Mouse (Mus musculus): ENCODE measurements around the gene Gphn. TPM values are rescaled to one million over a fixed set of nuclear protein-coding genes. Genes with fewer than 3 reads are reported as not detected.

Gphn gene
- total and polyA plus RNA-seq, 3 experiments = 13.9 to 22.4 (median 18.2) TPM

DNA sequence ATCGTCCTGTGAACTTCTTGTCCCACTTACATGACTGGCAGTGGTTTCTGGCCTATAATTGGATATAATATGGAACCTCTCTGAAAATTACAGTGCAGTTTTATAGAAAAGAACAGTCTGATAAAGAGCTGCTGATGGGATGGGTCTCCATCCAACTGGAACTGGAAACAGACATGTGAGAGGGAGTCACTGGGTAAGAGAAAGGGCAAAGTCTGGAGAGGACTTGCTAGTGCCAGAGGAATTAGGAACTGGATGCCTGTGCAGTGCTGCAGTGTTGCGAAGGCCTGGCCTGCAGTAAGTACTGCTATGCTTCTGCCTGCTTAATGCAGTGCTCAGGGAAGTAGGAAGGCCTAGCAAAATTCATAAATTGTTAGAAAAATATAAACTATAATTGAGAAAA lies 467.1 kb downstream of the Gphn start:
- no peak for DNase-seq (ENCODE audit: extremely low read depth)
- Histone ChIP-seq H3K9me3 (replicated peaks; ENCODE audit: low read length) (no peaks in the 10 kb centered on the region), H3K4me1 (ENCODE audit: control insufficient read depth in 1 of 2, insufficient read depth in 2 of 2) (no peaks in the 10 kb centered on the region), H3K9ac (ENCODE audit: insufficient read depth, low read depth) (no peak overlapping the region), H3K27ac (ENCODE audit: insufficient read depth, low read depth) (no peak overlapping the region), H3K79me2 (replicated peaks; ENCODE audit: control insufficient read depth, extremely low read depth, insufficient read depth, poor library complexity, severe bottlenecking) (no peaks in the 10 kb centered on the region), H3K4me2 (ENCODE audit: insufficient read depth, low read depth, poor library complexity, severe bottlenecking) (no peak overlapping the region), H3K36me3 (replicated peaks in 1 of 2; ENCODE audit: control insufficient read depth in 1 of 2, insufficient read depth in 1 of 2, low read length in 1 of 2) (no peaks in the 10 kb centered on the region), H3K27me3 (replicated peaks) (no peaks in the 10 kb centered on the region), H3K4me3 (replicated peaks in 1 of 3; ENCODE audit: low read depth in 2 of 3, low read length in 2 of 3, poor library complexity in 1 of 3) (no peak overlapping the region)
- in situ Hi-C loops (cut with MboI; ENCODE audit: low pct_ligation_motif_present, low pct_unique_long_range_greater_than_20kb, low sequenced_read_pairs) (no loop called here), dilution Hi-C loops (cut with MboI; ENCODE audit: extremely low pct_ligation_motif_present, extremely low pct_unique_long_range_greater_than_20kb, low sequenced_read_pairs) (no loop called here)
- TF ChIP-seq CHD1 (IDR thresholded peaks at IDR 0.05; ENCODE audit: low read depth, low read length) (no peak), JUND (conservative IDR thresholded peaks at IDR 0.05; ENCODE audit: low read depth, low read length) (no peak), GABPA (IDR thresholded peaks at IDR 0.05; ENCODE audit: insufficient replicate concordance, low read depth, low read length) (no peak), ZKSCAN1 (IDR thresholded peaks at IDR 0.05; ENCODE audit: borderline replicate concordance, low read depth, low read length) (no peak), TCF12 (IDR thresholded peaks at IDR 0.05; ENCODE audit: low read depth, low read length) (no peak), NRF1 (IDR thresholded peaks at IDR 0.05; ENCODE audit: low read depth, low read length) (no peak), HCFC1 (IDR thresholded peaks at IDR 0.05; ENCODE audit: low read depth, low read length) (no peak), KAT2A (IDR thresholded peaks at IDR 0.05; ENCODE audit: insufficient replicate concordance, low read length) (no peak), PAX5 (IDR thresholded peaks at IDR 0.05; ENCODE audit: low read length) (no peak), MYC (IDR thresholded peaks at IDR 0.05; ENCODE audit: low read depth, low read length) (no peak)

DNA sequence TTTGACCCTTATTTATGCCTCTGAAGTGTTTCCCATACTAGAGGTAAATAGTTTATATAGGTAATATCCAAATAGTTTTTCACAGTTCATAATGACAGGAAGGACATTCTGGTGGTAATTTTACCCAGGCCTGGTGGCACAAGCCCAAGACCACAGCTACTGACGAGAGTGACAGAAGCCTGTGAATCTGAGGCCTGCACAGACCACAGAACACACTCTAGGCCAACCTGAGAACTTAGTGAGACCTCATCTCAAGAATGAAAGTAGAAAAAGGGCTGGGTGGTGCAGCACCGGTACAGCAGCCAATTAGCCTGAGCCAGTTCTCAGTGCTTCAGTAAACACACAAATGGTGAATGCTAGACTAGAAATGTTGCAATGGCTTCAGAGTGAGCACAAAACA lies 491.6 kb downstream of the Gphn start:
- in situ Hi-C loops (cut with MboI; ENCODE audit: low pct_ligation_motif_present, low pct_unique_long_range_greater_than_20kb, low sequenced_read_pairs) (no loop called here), dilution Hi-C loops (cut with MboI; ENCODE audit: extremely low pct_ligation_motif_present, extremely low pct_unique_long_range_greater_than_20kb, low sequenced_read_pairs) (no loop called here)
- Histone ChIP-seq H3K27me3 (replicated peaks) (no peaks in the 10 kb centered on the region), H3K27ac (ENCODE audit: insufficient read depth, low read depth) (no peak overlapping the region), H3K4me1 (ENCODE audit: control insufficient read depth in 1 of 2, insufficient read depth in 2 of 2) (0 out of 4 replicates have a peak, but pooled peaks cover 0 to 3% of the 10 kb centered on the region in 2 experiments), H3K9me3 (replicated peaks; ENCODE audit: low read length) (no peaks in the 10 kb centered on the region), H3K79me2 (replicated peaks; ENCODE audit: control insufficient read depth, extremely low read depth, insufficient read depth, poor library complexity, severe bottlenecking) (no peaks in the 10 kb centered on the region), H3K4me3 (replicated peaks in 1 of 3; ENCODE audit: low read depth in 2 of 3, low read length in 2 of 3, poor library complexity in 1 of 3) (no peak overlapping the region), H3K36me3 (replicated peaks in 1 of 2; ENCODE audit: control insufficient read depth in 1 of 2, insufficient read depth in 1 of 2, low read length in 1 of 2) (no peaks in the 10 kb centered on the region), H3K4me2 (ENCODE audit: insufficient read depth, low read depth, poor library complexity, severe bottlenecking) (no peak overlapping the region), H3K9ac (ENCODE audit: insufficient read depth, low read depth) (no peak overlapping the region)
- no peak for DNase-seq (ENCODE audit: extremely low read depth)
- no peak for TF ChIP-seq MAZ (IDR thresholded peaks at IDR 0.05; ENCODE audit: low read depth, low read length)
- TF ChIP-seq ZMIZ1 (IDR thresholded peaks at IDR 0.05; ENCODE audit: low read depth, low read length) = no peak
- no peak for TF ChIP-seq JUND (conservative IDR thresholded peaks at IDR 0.05; ENCODE audit: low read depth, low read length)
- no peak for TF ChIP-seq ZC3H11A (IDR thresholded peaks at IDR 0.05; ENCODE audit: low read depth, low read length)
- TF ChIP-seq SIN3A (IDR thresholded peaks at IDR 0.05; ENCODE audit: low read length) = no peak
- no peak for TF ChIP-seq EP300 (IDR thresholded peaks at IDR 0.05; ENCODE audit: low read length)
- TF ChIP-seq TBP (conservative IDR thresholded peaks at IDR 0.05; ENCODE audit: low read depth, low read length) = no peak
- no peak for TF ChIP-seq POLR2A (IDR thresholded peaks at IDR 0.05; ENCODE audit: low read depth, low read length)
- no peak for TF ChIP-seq CHD1 (IDR thresholded peaks at IDR 0.05; ENCODE audit: low read depth, low read length)
- TF ChIP-seq MAFK (IDR thresholded peaks at IDR 0.05; ENCODE audit: insufficient replicate concordance, low read length) = no peak
- no peak for TF ChIP-seq ZNF384 (IDR thresholded peaks at IDR 0.05; ENCODE audit: low read depth, low read length)
- TF ChIP-seq SMC3 (IDR thresholded peaks at IDR 0.05; ENCODE audit: low read depth, low read length) = no peak
